Mouse (Mus musculus) large intestine, adult 2 months (tissue): Measurements from ENCODE around the gene Nhlh1. TPM values are rescaled to one million over a fixed set of nuclear protein-coding genes. Genes with fewer than 3 reads are reported as not detected.

Experiments used
- DNase-seq: peaks from one replicate; pipeline ENCODE4 v3.0.0-alpha.2; 2012; ENCODE audit warnings: low read depth, low spot score
- WGBS: fragments of 180-500 bp; shearing (Covaris S2); methylation state at CpG from one replicate; pipeline ENCODE4 v1.1.7; 2018; 5-methylcytosine and 5-hydroxymethylcytosine counted together
- polyA plus RNA-seq: library from polyadenylated mRNA; depleted of rRNA; stranded (reverse); fragments of >200 nt; gene quantifications from 2 replicates; pipeline ENCODE4 v1.2.3, GENCODE M21; 2012; rRNA removed

The Nhlh1 gene
- polyA plus RNA-seq = 0.07 TPM in 1 of 2 replicates, not detected in the other

DNA sequence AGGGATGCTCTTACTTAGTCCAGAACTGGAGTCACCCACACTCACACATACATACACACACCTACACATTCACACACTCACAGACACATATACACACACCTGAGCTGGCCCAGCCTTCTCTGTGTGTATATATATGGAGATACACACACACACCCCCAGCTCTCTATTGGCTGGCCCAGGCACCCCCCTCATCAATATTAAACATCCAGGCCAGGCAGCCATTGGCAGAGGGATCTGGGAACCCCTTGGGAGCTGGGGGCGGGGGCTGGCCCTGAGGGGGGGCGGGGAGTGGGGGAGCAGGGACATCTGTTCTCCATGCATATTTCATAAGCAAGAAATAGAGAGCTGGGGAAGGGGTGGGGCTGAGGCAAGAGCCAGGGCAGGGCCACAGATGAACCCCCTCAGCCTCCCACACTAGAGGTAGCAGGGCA lies at the start of gene Nhlh1:
TSS of gene Nhlh1 (minus strand) at position 83 of the 431 bp plus-strand sequence.
- 66% methylated on average over 2 of the region's 2 CpGs for WGBS
- DNase-seq = no peak

DNA sequence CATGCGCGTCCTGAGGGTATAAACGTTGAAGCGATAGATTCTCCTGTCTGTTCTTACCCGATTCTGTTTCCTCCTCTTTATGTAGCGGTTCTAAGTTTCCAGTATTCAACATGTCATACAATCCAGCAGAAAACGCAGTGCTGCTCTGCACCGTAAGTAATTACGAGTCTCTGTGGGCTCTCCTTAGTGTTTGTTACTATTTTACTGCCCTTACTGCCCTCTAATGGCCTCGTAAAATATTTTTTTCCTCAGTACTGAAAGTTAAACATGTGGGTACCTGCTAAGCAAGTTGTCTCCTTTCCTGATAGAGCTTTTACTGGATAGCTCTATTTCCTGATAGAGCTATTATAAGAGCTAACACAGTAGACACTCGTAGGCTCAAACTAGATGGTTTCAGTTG lies 47.7 kb upstream of the Nhlh1 start:
- no peak for DNase-seq
- 38% methylated on average over 11 of the region's 11 CpGs for WGBS

DNA sequence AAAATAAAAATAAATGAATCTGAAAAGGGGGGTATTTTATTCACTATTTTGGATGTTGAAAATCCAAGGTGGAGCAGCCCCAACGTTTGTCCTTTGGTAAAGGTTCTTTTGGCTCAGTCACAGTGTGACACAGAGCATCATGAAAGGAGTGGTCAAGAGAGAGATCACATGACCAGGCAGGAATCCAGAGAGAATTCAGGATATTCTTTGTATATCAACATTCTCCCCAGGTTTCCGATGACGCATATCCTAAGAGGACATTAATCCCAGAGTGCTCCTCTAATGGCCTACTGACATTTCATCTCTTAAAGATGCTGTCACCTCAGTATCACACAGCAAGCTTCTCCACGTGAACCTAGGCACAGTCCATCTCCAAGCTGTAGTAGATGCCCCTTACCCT lies 46.2 kb upstream of the Nhlh1 start:
- 73% methylated on average over 4 of the region's 4 CpGs for WGBS
- DNase-seq = no peak

- DNase-seq = peak; percentile 71
- 39% methylated on average over 6 of the region's 6 CpGs for WGBS
Observed at GRCm38 (mm10) chr1:172099325-172100033, 42.1 kb upstream of the Nhlh1 start.

GRCm38 (mm10) chr1:172095202-172095601 lies 37.8 kb upstream of the Nhlh1 start:
- no peak for DNase-seq
- 77% methylated on average over 6 of the region's 6 CpGs for WGBS

DNA sequence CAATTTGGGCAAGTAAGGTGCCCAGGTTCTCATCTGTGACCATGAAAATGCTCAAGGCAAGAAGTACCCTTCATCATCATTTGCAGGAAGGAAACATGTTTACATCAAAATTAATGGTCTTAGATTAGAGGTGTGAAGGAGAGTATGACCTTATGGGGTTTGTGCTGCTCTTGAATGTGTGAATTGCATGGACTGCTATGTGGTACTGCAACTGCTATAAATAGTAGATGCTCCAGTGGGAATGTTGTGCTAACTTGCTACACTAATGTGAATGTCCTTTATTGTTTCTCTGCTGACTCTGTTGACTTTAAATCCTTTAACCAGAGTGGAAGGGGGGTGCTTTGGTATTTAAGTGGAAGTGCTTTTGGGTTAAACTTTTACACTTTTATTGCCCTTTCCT lies 36.9 kb upstream of the Nhlh1 start:
- DNase-seq = no peak

DNA sequence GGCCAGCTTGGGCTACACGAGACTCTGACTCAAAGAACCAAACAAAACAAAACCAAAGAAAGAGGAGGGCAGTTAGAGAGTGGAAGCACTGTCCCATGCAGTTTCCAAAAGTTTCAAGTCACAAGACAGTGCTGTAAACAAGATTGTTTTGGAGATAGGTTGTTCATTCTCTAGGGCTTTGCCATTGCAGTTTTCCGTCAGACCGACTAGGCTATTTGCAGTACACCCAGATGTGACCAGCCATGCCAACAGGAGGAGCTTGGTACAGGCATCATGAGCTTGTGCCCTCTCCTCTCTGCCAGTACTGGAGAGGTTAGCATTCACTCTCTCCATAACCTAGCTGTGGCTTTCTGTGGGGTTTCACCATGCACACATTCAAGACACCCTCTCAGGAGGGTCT lies 36.1 kb upstream of the Nhlh1 start:
- DNase-seq = no peak
- 47% methylated on average over 3 of the region's 3 CpGs for WGBS

GRCm38 (mm10) chr1:172082899-172083445 lies 25.6 kb upstream of the Nhlh1 start:
- WGBS = under 1% methylated on average over 24 of the region's 24 CpGs

DNA sequence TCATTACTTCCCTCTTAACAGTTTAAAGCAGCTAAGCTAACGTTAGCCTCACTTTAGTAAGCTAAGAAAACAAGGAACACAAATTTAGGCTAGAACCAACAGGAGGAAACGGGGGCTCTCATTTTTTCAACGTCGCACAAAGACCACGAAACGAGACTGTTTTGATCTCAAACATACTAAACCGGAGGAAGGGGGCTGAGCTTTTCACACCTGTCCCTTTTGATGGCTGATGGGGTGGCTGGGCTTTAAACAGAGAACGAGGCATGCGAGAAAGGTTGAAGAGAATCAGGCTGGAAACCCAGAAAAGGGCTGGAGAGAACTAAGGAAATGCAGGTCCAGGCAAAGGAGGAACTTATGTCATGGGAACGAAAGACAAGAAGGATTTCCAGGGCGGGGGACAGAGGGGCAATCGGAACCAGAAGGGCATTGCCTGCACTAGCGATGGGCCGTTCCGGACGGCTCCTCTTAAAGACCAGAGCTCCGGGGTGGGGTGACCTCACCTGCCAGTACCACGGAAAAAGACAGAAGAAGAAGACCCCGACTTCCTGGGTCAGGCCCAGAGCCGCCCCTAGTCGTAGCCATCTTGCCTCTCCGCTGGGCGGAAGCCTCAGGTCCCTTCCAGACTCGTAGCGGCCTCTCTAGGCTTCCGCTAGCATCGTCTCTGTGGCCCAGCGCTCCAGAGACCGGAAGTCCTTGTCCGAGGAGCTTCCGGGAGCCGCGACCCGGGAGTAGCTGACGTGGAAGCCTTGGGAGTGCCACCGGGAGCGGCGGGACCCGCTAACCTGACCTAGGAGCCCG lies 24.9 kb upstream of the Nhlh1 start, which contains the start of the genes Copa and Ncstn:
TSS of gene Copa (plus strand) at position 429 of the 798 bp plus-strand sequence.
TSS of gene Ncstn (minus strand) at position 695 of the 798 bp plus-strand sequence.
- DNase-seq = peak; percentile 80
- under 1% methylated on average over 40 of the region's 40 CpGs for WGBS

More at GRCm38 (mm10) chr1:172082899-172083445, 25.6 kb upstream of the Nhlh1 start:
- no peak for DNase-seq

GRCm38 (mm10) chr1:172077981-172078380 lies 20.6 kb upstream of the Nhlh1 start:
- 25% methylated on average over 5 of the region's 5 CpGs for WGBS
- DNase-seq = peak; percentile 65

- WGBS = 98% methylated on average over 7 of the region's 7 CpGs
- no peak for DNase-seq
Observed at GRCm38 (mm10) chr1:172072604-172073003, 15.2 kb upstream of the Nhlh1 start.

GRCm38 (mm10) chr1:172071556-172071955 lies 14.2 kb upstream of the Nhlh1 start:
- DNase-seq = no peak
- WGBS = 83% methylated on average over 4 of the region's 4 CpGs

DNA sequence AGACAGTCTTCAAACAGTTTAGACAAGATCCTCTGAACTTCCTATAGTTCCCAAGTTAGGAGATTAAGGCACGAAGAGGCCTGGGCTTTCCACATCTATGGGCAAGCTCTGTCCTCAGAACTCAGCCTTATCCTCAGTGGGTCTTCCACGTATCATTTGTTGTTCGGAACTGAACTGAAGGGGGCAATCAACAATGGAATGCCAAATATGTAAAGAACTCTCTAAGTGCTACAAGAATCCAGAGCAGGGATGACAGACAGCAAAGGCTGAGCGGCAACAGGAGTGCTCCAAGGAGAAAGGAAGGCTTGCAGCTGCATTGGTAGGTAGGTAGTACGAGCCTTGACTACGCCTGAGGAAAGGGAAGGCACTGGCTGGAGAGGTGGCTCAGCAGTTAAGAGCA lies 12.9 kb upstream of the Nhlh1 start:
- DNase-seq = no peak
- 77% methylated on average over 6 of the region's 6 CpGs for WGBS

- no peak for DNase-seq
- WGBS = 80% methylated on average over 13 of the region's 13 CpGs
Observed at GRCm38 (mm10) chr1:172064613-172065141, 7.3 kb upstream of the Nhlh1 start.

DNA sequence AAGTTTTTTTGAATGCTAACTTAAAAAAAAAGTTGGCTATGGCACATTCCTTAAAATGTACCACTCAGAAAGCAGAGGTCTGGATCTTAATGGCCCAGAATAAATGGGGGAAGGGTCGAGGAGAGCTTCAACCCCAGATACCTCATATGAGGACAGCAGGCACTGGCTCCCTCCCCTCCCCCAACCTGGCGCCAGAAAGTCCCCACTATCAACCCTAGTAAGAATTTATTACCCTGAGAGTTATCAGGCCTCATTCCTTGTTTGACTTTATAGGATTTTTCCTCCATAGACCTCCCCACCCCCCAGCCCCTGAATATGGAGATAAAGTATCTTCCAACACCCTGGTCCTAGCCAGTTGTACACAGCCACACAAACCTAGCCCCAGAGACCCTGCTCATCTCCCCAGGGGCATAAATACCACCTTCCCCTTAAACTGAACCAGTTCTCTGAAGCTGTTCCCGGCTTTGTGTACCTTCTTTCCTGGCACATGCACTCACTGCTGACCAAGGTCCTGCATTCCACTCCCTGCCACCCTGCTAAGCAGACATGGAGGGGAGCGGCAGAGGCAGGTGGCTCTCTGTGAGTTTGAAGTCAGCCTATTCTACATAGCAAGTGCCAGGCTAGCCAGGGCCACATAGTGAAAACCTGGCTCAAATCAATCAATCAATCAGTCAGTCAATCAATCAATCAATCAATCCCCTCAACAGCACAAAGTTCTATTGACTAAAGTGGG lies 6.1 kb upstream of the Nhlh1 start:
- WGBS = 22% methylated on average over 4 of the region's 4 CpGs
- no peak for DNase-seq

DNA sequence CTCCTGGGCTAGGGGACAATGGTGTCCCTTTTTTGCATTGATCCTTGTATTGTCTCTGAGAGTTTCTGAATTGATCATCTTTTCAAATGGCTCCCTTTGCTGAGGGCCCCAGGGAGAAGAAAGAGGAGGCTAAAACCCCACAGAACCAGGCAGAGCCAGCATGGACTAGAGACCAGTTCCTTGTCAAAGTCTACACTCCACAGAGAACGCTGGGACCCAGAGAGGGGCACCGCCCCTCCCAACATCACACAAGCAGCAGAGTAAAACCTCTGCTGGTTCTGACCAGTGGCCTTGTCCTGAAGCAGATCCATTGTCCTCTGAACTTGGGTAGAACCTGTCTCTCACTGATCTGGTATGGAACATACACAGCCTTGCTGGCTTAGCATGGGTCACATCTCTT lies 4.7 kb upstream of the Nhlh1 start:
- DNase-seq = no peak
- 78% methylated on average over 2 of the region's 2 CpGs for WGBS

DNA sequence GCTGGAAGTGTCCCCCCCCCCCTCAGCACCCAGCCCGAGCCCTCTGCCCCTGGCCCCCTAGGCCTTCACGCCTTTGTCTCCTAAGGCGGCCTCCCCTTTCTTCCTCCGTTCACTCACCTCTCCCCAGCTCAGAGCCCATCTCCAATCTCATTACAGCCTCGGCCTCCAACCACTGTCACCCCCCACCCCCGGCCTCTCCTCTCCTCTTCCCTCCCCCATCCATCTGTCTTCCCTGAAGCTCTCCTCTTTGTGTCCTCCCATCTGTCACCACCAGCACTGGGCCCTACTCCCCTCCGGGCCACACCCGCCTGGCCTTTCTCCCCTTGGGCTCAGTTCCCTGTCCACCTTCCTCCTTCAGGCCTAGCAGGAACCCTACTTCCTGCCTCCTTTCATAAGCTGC lies 3.8 kb upstream of the Nhlh1 start:
- 59% methylated on average over 8 of the region's 8 CpGs for WGBS
- no peak for DNase-seq

DNA sequence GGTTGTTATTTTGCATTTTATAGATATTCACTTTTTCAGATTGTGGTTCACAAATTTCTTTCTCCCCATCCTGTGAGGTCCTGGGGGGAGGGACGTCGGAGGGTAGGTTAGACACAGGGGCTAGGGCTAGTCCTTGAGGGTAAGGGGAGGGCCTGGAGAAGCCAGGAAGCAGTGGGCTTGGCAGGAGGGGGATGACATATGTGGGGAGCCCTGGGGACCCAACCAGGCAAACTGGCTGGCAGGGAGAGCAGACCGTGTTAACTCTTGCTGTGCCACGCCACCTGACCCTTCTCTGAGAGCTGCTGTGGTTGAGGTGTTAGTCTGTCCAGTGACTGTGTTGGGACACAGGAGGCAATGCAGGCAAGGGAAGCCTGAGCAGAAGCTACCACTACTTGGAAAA lies 3.3 kb upstream of the Nhlh1 start:
- WGBS = 78% methylated on average over 4 of the region's 4 CpGs
- no peak for DNase-seq

DNA sequence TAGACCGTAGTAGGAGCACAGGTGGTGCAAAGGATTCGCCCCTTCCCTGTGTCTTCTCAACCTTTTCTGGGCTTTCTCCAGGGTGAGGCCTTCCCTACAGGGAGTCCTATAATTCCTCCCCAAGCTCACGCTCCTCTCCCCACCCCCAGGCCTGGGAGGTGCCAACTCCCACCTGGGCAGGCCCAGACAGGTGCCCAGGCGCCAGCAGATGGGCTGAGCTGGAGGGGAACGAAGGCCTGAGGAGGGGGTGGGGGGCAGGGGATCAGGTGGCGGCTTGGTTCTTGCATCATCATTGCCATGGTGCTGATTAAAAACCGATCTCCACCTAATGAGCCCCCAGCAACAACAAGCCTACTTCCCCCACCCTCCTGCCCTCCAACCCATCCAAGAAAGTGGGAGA lies 1.5 kb upstream of the Nhlh1 start:
- DNase-seq = no peak
- 76% methylated on average over 7 of the region's 7 CpGs for WGBS

DNA sequence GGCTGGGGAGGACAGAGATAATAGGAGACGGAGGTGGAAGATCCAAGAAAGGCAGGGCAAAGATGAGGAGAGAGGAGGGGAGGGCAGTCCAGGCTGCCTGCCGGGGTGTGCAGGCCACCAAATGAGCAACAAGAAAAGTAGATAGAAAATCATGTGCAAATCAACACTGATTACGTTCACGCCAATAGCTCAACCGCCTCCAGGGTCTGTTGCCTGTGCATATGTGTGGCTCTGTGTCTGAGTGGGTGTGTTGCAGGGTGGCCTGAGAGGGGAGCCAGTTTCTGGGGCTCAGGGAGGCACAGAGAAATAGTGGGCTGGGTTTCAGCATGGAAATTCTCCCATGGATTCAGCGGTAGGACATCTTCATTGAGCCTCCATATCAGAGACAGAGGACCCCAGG lies 948 bp upstream of the Nhlh1 start:
- WGBS = 84% methylated on average over 6 of the region's 6 CpGs
- no peak for DNase-seq
